Mouse (Mus musculus): ENCODE results near the gene Hoxa3. TPM values are rescaled to one million over a fixed set of nuclear protein-coding genes. Genes with fewer than 3 reads are reported as not detected.

Hoxa3 gene
- total RNA-seq, 2 experiments from 2014 or later = 1.2 TPM

GRCm38 (mm10) chr6:52137841-52138535 lies 75.1 kb downstream of the Hoxa3 start:
- intact Hi-C loops (cut with DNase I) = no loop called here
- no peak for DNase-seq

DNA sequence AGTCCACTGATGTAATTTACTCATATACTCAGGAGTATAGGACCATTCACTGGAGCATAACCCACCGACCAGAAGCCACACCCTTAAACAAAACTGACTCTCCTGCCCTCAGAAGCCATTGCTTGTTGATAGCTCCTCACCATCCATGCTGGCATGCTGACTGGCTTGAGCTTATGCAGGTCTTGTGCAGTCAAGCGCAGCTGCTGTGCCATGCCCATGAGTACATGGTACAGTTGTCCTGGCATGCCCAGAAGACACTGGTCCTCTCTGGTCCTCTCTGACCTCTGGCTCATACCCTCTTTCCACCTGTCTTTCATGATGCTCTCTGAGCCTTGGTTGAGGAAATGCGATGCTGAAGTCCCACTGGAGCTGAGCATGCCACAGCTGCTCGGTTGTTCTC lies 89.5 kb downstream of the Hoxa3 start:
- DNase-seq = no peak
- intact Hi-C loops (cut with DNase I) = no loop called here

DNA sequence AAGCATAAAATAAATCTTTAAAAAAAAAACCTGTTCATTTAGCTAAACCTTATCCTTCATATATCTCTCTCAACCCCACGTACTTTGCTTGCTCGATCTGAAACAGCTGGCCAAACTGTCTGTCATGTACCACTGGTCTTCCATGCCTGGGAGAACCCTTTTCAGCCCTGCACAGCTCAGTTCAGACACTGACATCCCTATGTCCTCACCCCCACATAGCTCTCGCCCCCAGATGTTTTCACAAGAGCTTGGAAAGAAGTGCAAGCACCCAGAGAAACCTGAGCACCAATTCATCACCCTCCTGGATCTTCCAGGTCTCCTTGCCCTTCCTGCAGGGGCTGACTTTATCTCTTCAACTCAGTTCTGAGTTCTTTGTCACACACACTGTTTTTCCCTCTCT lies 92.0 kb downstream of the Hoxa3 start:
- DNase-seq = no peak
- intact Hi-C loops (cut with DNase I) = no loop called here

Small RNA genes within 50 kb of the gene (microRNA-seq; reads per million reads assigned to microRNA genes)
- gene Mir196b = 3.6 to 76.3 reads per million in 2 experiments

Other genes with a start within 250 kb of the Hoxa3 start
- gene Skap2, start 200.8 kb downstream of the Hoxa3 start, total RNA-seq (2021) = 10 to 100 TPM in 1 of 2 experiments, 1 to 10 TPM in 1; 7.3 to 10.4 TPM
- gene Hoxa1, start 55.0 kb downstream of the Hoxa3 start, total RNA-seq (2021) = under 1 TPM; 0.15 to 0.22 TPM
- under 1 TPM; 0.24 to 0.76 TPM for gene Hoxa2, start 48.5 kb downstream of the Hoxa3 start, total RNA-seq (2021)
- under 1 TPM; 0.17 to 0.20 TPM for gene 5730596B20Rik, start 35.8 kb downstream of the Hoxa3 start, total RNA-seq (2021)
- under 1 TPM; 0.44 to 0.62 TPM for gene Hoxa4, start 21.6 kb downstream of the Hoxa3 start, total RNA-seq (2021)
- 1 to 10 TPM; 1.4 to 2.1 TPM for gene Hoxa5, start 8.7 kb downstream of the Hoxa3 start, total RNA-seq (2021)
- gene Hoxa6, start 4.6 kb downstream of the Hoxa3 start, total RNA-seq (2021) = not detected
- not detected for gene Gm28308, start within 50 bp of the Hoxa3 start, total RNA-seq (2021)
- under 1 TPM; 0.17 to 0.29 TPM for gene Hoxa7, start 8.5 kb upstream of the Hoxa3 start, total RNA-seq (2021)
- not detected for gene Hoxa9, start 17.8 kb upstream of the Hoxa3 start, total RNA-seq (2021)
- not detected for gene Hoxa10, start 27.5 kb upstream of the Hoxa3 start, total RNA-seq (2021)
- gene Hoxa11, start 32.5 kb upstream of the Hoxa3 start, total RNA-seq (2021) = not detected
- not detected for gene Hoxa13, start 47.5 kb upstream of the Hoxa3 start, total RNA-seq (2021)
- gene Evx1, start 100.2 kb upstream of the Hoxa3 start, total RNA-seq (2021) = not detected